Mouse (Mus musculus) intestine, postnatal 0 days (tissue): Measurements from ENCODE around the gene Enc1. TPM values are rescaled to one million over a fixed set of nuclear protein-coding genes. Genes with fewer than 3 reads are reported as not detected.

Experiments used
- ATAC-seq: fragments of 200-750 bp; cut with Nextera tagmentation; 2 replicates; pipeline ENCODE4 v1.8.0; 2017; ENCODE audit warnings: mild to moderate bottlenecking, moderate TSS enrichment, moderate library complexity
- H3K27ac ChIP-seq: fragments of 300-500 bp; sonication (generic); 2 replicates; pipeline ENCODE4 v1.5.1; 2014; ENCODE audit warnings: mild to moderate bottlenecking, low read depth, low read length, moderate library complexity
- H3K27me3 ChIP-seq: fragments of 300-500 bp; sonication (generic); replicated peaks from 2 replicates; pipeline ENCODE4 v1.6.1; 2014; ENCODE audit warnings: low read length, mixed read lengths; ENCODE audit not compliant: control insufficient read depth, insufficient read depth
- H3K36me3 ChIP-seq: fragments of 300-500 bp; sonication (generic); 2 replicates; pipeline ENCODE4 v1.6.1; 2014; ENCODE audit warnings: mild to moderate bottlenecking, moderate library complexity; ENCODE audit not compliant: control insufficient read depth, insufficient read depth
- H3K4me1 ChIP-seq: fragments of 300-500 bp; sonication (generic); replicated peaks from 2 replicates; pipeline ENCODE4 v1.6.1; 2014; ENCODE audit warnings: antibody characterized with exemption, low read length, mixed read lengths; ENCODE audit not compliant: control insufficient read depth, insufficient read depth
- H3K4me2 ChIP-seq: fragments of 300-500 bp; sonication (generic); replicated peaks from 2 replicates; pipeline ENCODE4 v1.6.1; 2014; ENCODE audit warnings: low read depth, mild to moderate bottlenecking, moderate library complexity
- H3K4me3 ChIP-seq: fragments of 300-500 bp; sonication (generic); 2 replicates; pipeline ENCODE4 v1.5.1; 2014; ENCODE audit warnings: low read depth, low read length
- H3K9ac ChIP-seq: fragments of 300-500 bp; sonication (generic); 2 replicates; pipeline ENCODE4 v1.6.1; 2014; ENCODE audit warnings: mild to moderate bottlenecking, low read depth, low read length
- H3K9me3 ChIP-seq: fragments of 300-500 bp; sonication (generic); 2 replicates; pipeline ENCODE4 v1.6.1; 2016; ENCODE audit warnings: mixed run types; ENCODE audit not compliant: control insufficient read depth
- CTCF ChIP-seq: sonication (generic); IDR thresholded peaks from 2 replicates; pipeline ENCODE4 v1.5.1; 2016; ENCODE audit warnings: low read depth, mild to moderate bottlenecking, control low read depth, antibody characterized with exemption, moderate library complexity
- WGBS: fragments of 180-500 bp; shearing (Covaris S2); extraction: QIAGEN DNeasy Blood & Tissue Kit; methylation state at CpG from one replicate; pipeline ENCODE4 v1.1.7; 2014; 5-methylcytosine and 5-hydroxymethylcytosine counted together
- polyA plus RNA-seq: library from polyadenylated mRNA; unstranded; fragments of >200 nt; fragmentation: Nextera tagmentation; extraction: Ambion mirVana; gene quantifications from 2 replicates; pipeline ENCODE4 v1.2.1, GENCODE M21; 2015

Enc1 gene
- polyA plus RNA-seq, 1 experiment from 2014 or later: 2.3 TPM

GRCm38 (mm10) chr13:97199123-97199522 lies 41.8 kb upstream of the Enc1 start:
- H3K4me2 ChIP-seq: no peak overlapping the region
- no peak for ATAC-seq
- no peak for TF ChIP-seq CTCF
- H3K4me1 ChIP-seq: no peaks in the 10 kb centered on the region; the same call in 1 of the 2 replicates
- 38% methylated on average over 2 of the region's 2 CpGs for WGBS
- no peaks in the 10 kb centered on the region for H3K27me3 ChIP-seq
- H3K9ac ChIP-seq: no peak overlapping the region
- H3K36me3 ChIP-seq: no peaks in the 10 kb centered on the region
- no peaks in the 10 kb centered on the region for H3K9me3 ChIP-seq
- H3K27ac ChIP-seq: no peak overlapping the region
- H3K4me3 ChIP-seq: no peak overlapping the region

DNA sequence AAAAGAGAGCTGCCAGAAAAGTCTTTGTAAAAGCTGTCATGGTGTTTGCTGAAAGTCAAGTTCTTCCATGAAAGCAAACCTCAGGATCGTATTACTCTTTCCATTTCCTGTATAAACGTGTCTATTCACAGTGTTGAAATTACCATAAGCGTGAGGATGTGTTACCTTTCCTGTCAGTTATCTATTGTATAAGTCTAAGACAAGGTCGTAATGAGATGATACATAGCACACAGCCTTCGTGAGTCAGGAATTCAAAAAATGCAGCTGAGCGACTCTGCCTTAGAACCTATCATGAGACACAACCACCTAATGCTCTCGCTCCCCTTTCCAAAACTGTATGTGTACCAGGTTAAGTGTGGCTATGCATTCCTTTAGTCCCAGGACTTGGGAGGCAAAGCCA lies 39.8 kb upstream of the Enc1 start:
- no peaks in the 10 kb centered on the region for H3K27me3 ChIP-seq
- no peaks in the 10 kb centered on the region for H3K9me3 ChIP-seq
- H3K36me3 ChIP-seq: no peaks in the 10 kb centered on the region
- no peak overlapping the region for H3K9ac ChIP-seq
- TF ChIP-seq CTCF: no peak
- ATAC-seq: no peak
- peaks cover 4% of the 10 kb centered on the region for H3K4me1 ChIP-seq
- WGBS: 48% methylated on average over 7 of the region's 7 CpGs
- H3K4me2 ChIP-seq: no peak overlapping the region
- H3K4me3 ChIP-seq: no peak overlapping the region
- H3K27ac ChIP-seq: no peak overlapping the region

GRCm38 (mm10) chr13:97201896-97202295 lies 39.0 kb upstream of the Enc1 start:
- Histone ChIP-seq H3K9me3 (no peaks in the 10 kb centered on the region), H3K36me3 (no peaks in the 10 kb centered on the region), H3K27ac (no peak overlapping the region), H3K4me2 (no peak overlapping the region), H3K27me3 (no peaks in the 10 kb centered on the region), H3K4me3 (no peak overlapping the region), H3K4me1 (peaks cover 4% of the 10 kb centered on the region), H3K9ac (no peak overlapping the region)
- ATAC-seq: no peak
- WGBS: 61% methylated on average over 4 of the region's 4 CpGs
- TF ChIP-seq CTCF: no peak

DNA sequence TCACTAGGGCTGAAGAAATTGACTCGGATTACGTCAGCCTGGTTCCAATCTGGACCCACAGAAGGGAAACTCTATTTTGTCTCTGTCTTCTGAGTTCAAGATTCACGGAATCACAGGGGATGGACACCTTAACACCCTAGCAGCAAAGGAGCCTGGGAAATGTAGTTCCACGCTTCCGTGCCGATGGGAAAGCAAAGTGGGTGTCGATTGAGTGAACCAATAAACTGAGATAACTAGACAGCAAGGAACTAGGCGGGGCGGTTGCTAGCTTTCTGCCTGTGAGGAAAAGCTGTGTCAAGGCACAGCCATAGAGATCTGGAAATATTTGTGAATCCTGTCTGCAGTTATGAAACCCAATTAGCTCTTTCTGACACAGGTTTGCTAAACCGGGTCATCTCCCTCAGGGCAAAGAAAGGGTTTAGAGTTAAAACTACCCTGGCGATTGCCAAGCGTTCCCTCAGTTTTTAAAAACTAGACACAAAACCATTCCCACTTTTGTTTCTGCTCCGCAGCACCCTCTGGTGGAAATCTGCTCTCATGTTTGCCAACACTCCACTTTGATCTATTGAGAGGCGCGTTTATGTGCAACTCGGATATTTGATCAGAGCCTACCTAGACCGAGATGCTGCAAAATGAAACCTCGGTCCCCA lies 35.7 kb upstream of the Enc1 start:
- TF ChIP-seq CTCF: peak; percentile 83
- Histone ChIP-seq H3K36me3 (no peaks in the 10 kb centered on the region), H3K9ac (no peak overlapping the region), H3K27me3 (no peaks in the 10 kb centered on the region), H3K4me3 (peak overlapping the region; percentile 22), H3K27ac (peak overlapping the region; percentile 30; the same call in 1 of the 2 replicates), H3K4me2 (peak overlapping the region; percentile 57), H3K9me3 (no peaks in the 10 kb centered on the region), H3K4me1 (peaks cover 4% of the 10 kb centered on the region; the same call in 1 of the 2 replicates)
- 4% methylated on average over 18 of the region's 18 CpGs for WGBS
- ATAC-seq: peak; percentile 86

DNA sequence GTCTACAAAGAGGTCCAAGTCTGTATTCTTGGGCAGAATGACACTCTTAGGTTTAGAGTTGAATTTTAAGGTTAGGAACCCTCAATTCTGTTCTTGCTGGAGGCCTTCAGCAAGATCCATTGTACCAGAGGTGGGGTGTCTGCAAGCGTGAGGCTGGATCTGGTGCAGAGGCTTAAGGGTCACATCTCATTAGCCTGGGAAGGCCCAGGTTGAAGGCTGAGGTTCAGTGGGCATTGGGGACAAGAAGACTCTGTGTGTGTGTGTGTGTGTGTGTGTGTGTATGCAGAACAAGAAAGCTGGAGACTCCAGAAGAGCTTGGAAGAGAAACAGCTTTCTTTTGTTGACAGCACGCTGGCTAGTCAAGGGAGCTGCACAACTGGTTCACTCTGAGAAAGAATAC lies 34.9 kb upstream of the Enc1 start:
- Histone ChIP-seq H3K27ac (no peak overlapping the region; the same call in 1 of the 2 replicates), H3K4me2 (no peak overlapping the region), H3K9me3 (no peaks in the 10 kb centered on the region), H3K36me3 (no peaks in the 10 kb centered on the region), H3K9ac (no peak overlapping the region), H3K4me3 (no peak overlapping the region), H3K4me1 (peaks cover 4% of the 10 kb centered on the region; the same call in 1 of the 2 replicates), H3K27me3 (no peaks in the 10 kb centered on the region)
- ATAC-seq: no peak
- no peak for TF ChIP-seq CTCF
- WGBS: 91% methylated on average over 2 of the region's 2 CpGs

DNA sequence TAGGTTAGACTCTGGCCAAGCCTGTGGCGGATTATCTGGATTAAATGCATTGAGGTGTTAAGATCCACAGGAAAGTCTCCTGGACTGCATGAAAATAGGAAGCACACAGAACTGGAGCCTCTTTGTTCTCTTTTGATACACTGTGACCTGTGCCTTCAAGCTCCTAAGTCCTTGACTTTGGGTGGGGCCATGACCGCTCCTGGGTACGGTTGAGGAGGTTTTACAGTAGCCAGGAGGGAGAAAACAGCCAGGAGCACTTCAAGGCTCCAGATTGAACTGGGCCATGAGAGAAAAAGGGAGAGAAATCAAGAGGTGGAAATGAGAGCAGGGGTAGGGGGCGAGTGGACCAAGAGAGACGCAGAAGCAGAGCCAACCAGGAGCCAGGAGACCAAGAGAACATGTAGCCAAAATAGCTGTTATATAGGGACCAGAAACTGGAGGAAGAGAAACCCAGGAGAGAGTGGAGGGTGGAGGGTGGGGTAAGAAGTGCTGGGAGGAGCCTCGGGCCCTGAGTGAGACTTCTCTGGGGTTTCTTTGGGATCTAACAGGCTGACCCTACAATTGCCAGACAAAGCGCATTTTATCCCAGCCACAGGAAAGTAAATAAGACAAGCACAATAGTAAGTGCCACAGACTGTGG lies 33.3 kb upstream of the Enc1 start:
- no peak for TF ChIP-seq CTCF

More for the DNA sequence above, 33.3 kb upstream of the Enc1 start:
- no peaks in the 10 kb centered on the region for H3K27me3 ChIP-seq
- no peaks in the 10 kb centered on the region for H3K9me3 ChIP-seq
- no peak for ATAC-seq
- H3K4me1 ChIP-seq: peaks cover 4% of the 10 kb centered on the region; the same call in 1 of the 2 replicates
- no peak overlapping the region for H3K9ac ChIP-seq
- no peak overlapping the region for H3K4me2 ChIP-seq
- H3K27ac ChIP-seq: no peak overlapping the region
- 69% methylated on average over 7 of the region's 7 CpGs for WGBS
- H3K36me3 ChIP-seq: no peaks in the 10 kb centered on the region
- H3K4me3 ChIP-seq: no peak overlapping the region
